Mouse (Mus musculus): ENCODE results near the gene Slc30a3.
"Not testable (repeated sequence)": the region's sequence is repeated elsewhere in the genome, so short reads cannot be mapped to it uniquely, and the experiment has no call there.

The Slc30a3 gene

GRCm38 (mm10) chr5:31093151-31094041, 14.6 kb downstream of the Slc30a3 start:
- no peak for DNase-seq

DNA sequence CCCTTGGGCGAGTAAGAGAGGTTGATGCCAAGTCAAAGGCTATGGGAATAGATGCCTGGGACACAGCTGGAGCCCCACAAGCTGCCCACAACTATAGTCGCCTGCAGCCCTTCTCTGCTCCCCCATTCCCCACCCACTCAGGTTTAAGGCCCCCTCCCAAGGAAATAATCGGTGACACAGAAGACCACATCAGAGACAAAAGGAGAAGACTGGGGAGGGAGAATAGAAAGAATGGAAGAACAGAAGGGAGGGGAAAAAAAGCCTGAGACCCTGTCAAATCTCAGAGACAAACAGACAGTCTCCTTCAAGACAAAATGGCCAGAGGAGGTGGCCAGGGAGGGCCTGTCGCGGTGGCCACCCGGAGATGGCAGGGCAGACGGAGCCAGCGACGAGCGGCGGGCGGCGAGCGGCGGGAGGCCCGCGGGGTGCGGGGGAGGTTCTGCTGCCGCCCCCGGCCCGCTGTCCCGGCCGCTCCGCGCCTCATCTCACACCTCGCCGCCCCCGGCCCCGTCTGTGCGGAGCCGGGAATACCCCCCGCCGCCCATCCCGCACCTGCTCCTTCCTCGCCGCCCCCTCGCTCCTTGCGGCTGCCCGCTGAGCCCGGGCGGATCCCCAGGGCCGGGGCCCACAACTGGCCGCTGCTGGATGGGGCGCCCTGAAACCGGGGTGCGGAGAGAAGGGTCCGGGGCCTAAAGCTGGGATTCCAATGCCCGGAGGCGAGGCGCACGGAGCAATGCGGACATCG, 15.6 kb downstream of the Slc30a3 start:
- DNase-seq, result no peak

DNA sequence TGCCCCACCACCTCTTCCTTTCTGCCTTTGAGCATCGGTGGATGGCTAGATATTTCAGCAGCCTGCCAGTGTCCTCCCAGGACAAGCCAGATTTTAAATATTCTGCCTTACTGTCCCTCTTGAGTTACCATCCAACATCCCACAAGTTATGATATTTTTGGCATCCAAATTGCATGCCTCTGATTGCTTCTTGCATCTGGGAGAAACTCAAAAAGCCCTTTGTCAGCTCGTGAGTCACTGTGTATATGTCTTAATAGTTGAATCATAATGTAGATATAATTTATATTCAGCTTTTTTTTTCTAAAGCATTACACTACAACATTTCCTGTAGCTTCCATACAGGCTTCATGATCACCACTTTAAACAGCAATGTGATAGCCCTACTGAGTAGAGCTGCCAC, 20.9 kb downstream of the Slc30a3 start:
- no peak for DNase-seq

DNA sequence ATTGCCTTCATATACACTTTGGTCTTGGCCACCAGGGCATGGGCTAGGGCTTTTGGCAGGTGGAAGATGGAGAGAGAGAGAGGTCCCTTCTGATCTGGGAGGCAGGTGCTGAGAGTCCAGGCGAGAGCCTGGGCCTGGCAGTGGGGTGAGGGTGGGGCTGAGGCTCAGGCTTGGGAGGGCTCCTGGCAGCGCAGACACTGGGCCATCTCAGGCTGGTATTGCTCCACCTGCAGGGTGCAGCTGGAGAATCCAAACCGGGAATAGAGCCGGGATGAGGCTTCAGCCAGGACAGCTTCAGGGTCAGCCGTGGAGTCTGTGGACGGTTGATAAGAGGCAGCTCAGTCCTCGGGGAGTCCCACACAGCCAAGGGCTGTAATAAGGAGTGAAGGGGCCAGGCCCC, 21.4 kb downstream of the Slc30a3 start:
- DNase-seq, result no peak

DNA sequence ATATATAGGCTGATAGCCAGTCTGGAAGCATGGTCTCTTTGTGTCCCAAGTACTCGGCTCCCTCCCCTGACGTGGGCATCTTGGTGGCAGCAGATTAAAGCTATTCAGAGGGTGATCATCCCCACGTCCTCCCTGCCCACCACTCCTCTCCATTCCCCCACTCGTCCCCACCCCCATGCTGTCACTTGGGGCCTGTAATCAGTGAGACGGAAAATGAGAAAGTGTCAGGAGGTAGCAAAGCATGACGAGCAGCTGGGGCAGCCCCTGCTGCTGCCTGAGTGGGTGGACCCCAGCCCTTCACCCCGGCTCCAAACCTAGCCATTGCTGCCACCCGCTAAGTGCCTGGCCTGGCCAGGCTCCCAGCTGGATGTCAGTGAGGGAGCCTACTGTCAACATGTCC, 24.1 kb downstream of the Slc30a3 start:
- DNase-seq, result no peak

DNA sequence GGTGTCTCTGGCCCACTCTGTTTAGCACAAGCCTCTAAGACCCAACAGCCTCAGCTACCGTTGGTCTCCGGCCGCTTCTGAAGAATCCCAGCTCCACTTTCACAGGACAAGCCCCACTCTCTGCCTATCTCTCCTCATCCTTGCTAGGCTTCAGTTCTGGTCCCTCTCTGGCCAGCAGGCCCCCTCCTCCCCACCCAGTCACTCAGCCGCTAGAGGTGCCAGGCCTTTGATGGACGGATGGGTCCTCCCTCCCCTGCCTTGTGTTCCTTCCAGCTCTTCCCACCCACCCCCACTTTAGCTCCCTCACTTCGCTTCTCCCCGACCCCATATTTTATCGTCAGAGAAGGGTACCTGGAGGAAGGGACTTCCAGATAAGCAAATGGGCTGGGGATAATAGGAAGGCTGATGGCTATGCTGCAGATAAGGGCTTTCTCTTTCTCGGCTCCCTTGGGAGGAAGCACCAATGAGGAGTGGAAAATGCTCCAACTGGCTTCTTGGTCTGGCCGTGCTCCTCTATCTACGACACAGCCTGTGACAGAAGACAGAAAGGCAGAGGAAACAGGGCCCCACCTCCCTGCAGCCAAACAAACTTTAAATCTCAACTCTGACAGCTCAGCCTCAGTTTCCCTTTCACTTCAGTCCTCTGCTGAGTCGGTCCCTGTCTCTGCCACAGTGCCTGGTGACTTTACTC, 25.0 kb downstream of the Slc30a3 start:
- no peak for DNase-seq

GRCm38 (mm10) chr5:31082355-31082754, 25.7 kb downstream of the Slc30a3 start:
- DNase-seq, result no peak

GRCm38 (mm10) chr5:31081386-31081785, 26.7 kb downstream of the Slc30a3 start:
- DNase-seq, result no peak

GRCm38 (mm10) chr5:31080795-31081164, 27.3 kb downstream of the Slc30a3 start:
- DNase-seq, result no peak

DNA sequence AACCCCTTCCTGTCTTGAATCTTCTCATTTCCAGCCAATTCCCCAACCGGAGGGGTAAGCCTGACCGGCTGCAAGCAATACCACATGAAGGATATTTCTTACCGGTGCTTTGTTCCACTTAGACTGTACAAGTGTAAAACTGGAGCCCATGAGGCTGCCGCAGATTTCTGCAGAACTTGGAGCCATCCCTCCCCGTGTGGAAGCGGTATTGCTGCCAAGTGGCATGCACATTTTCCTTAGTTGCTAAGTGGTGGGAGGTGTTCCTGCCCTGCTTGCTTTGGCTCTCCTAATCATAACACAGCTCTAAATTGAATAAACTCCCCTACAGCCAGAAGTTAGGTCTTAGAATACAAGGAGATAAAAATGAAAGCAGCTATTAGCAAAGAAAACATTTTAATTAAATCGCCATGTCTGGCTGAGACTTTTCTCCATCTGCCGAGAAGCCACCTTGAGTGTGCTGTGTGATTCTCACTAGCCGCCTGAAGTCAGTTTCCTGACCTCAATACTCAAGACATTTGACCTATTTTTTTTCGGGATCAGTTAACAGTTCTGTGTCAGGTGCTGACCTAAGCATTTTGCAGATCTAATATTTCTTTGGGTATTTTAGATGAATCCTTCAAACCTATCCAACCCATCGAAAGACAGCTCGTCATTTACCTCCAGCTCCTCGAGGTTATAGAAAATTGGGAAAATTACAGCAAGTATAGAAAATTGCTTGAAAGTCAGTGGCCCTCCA, 27.8 kb downstream of the Slc30a3 start:
- DNase-seq, result no peak

DNA sequence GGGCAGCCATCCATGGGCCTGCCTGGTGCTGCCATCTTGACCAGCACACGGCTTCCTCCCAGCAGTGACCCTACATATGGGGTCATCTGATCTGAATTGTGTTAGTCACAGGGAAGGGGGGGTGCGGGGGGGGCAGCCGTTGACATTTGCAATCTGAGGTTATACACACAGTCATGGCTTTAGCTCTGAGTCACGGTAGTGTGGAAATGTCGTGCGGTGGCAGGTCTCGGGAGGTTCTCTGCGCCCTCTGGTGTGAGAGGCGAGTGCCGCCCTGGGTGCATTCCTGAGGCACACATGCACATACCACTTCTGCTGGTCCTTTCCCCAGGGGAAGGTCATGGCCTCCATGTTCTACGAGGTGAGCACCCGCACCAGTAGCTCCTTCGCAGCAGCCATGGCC, 31.7 kb downstream of the Slc30a3 start:
- no peak for DNase-seq

GRCm38 (mm10) chr5:31073176-31073575, 34.9 kb downstream of the Slc30a3 start:
- no peak for DNase-seq

- DNase-seq, result no peak
These were observed 36.2 kb downstream of the Slc30a3 start for GRCm38 (mm10) chr5:31071821-31072220.

DNA sequence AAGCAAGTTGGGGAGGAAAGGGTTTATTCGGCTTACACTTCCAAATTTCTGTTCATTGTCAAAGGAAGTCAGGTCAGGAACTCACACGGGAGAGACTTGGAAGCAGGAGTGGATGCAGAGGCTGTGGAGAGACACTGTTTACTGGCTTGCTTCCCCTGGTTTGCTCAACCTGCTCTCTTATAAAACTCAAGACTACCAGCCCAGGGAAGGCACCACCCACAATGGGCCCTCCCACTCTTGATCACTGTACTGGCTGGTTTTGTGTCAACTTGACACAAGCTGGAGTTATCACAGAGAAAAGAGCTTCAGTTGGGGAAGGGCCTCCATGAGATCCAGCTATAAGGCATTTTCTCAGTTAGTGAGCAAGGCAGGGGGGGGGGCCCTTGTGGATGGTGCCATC, 37.0 kb downstream of the Slc30a3 start:
- DNase-seq, result no peak

DNA sequence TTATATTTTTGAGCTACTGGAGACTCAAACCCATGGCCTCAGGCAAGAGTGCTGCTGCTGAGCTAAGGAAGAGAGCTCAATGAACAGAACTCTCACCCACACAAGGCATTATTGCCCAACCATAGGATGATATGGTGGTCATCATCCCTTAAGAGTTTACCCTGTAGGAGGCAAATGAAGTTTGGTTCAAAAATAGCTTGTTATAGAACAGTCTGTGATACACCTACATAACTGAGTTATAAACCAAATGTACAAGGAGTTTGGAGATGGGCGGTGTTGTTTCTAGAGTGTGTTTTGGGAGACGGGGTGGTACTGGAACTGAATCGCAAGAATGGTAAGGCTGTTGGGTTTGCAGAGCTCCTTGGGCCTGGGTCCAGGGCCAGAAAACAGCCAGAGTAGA, 38.2 kb downstream of the Slc30a3 start:
- no peak for DNase-seq

DNA sequence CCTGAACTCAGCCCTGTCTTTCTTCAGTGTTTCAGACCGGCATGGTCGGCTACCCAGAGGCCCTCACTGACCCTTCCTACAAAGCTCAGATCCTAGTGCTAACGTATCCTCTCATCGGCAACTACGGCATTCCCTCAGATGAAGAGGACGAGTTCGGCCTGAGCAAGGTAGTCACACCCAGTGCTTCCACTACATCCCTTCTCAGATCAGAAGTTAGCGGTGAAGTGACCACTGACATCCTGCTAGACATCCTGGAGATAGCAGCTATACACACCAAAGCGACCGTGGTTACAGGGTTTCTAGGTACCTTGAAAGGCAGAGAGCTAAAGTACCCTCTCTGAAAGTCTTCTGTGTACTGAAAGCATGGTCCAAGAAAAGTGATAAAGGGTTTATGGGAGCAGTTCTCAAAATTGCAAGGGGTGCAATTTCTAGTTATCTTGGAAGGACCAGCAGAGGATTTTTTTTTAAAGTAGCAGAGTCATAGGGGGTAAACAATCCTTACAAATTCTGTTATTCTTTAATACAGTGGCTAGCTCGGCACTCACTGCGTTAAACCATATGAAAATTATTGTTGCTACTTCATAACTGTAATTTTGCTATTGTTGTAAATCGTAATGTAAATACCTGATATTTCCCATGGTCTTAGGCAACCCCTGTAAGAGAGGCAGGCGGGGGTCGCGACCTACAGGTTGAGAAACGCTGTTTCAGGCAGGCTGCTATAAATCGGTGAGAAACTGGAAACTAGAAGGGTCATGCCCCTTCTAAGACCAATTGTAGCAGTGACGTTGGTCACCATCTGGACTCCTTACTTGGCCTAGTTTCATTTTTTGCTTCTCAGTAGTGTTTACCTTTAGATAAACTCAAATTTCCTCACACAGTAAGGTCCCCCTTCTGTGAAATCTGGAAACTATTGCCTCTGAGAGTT, 52.6 kb downstream of the Slc30a3 start:
- DNase-seq, result no peak

DNA sequence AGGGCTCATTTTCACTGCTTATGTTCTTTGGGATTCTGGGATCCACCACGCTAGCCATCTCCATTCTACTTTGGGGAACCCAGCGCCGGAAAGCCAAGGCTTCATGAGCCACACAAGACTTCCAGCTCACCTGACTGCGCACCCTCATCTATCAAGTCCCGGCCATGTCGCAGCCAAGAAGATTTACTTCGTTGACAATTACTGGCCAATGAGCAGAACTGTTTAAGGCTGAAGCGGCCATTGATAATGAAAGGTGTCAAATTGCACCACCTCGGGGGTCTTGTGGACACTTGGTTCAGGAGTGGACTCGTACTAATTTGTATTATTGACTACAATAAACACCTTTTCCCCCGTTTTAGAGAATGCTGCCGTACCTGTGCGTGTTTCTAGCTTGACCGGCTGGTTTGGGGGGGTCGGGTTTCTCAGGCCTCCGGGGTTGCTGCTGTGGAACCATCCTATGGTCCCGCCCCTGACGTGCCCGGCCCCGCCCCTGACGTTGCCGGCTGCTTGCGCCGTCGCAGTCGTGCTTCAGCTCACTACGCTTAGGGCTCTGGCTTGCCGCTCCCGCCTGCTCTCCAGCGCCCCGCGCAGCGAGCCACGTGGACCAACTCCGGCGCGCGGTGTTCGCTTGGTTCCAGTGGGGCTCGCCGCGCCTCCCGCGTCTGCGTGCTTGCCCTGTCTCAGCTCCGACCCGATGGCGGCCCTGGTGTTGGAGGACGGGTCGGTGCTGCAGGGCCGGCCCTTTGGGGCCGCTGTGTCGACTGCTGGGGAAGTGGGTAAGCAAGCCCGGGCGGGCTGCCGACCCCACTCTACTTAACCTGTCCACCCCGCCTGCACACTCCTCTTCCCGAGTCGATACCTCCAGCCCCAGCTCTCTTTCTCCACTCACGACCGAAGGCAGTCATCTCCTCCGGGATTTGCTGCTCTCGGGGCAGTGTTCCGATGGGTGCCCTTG, 53.5 kb downstream of the Slc30a3 start, which contains the start of gene Cad:
Cad (plus strand) TSS at position 520 of the 955 bp plus-strand sequence.
- DNase-seq, result peak; percentile 93

DNA sequence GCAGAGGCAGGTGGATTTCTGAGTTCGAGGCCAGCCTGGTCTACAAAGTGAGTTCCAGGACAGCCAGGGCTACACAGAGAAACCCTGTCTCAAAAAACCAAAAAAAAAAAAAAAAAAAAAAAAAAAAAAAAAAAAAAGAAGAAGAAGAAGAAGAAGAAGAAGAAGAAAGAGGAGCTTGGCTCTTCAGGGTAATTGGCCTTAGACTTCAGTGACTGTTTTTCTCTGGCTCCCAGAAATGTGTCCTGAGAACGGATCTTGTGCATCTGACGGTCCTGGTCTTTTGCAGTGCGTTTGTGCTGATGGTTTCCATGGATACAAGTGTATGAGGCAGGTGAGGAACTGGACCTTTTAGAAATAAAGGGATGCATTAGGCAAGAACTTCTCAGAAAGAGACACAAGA, 54.3 kb downstream of the Slc30a3 start:
- DNase-seq, result not testable (repeated sequence)

DNA sequence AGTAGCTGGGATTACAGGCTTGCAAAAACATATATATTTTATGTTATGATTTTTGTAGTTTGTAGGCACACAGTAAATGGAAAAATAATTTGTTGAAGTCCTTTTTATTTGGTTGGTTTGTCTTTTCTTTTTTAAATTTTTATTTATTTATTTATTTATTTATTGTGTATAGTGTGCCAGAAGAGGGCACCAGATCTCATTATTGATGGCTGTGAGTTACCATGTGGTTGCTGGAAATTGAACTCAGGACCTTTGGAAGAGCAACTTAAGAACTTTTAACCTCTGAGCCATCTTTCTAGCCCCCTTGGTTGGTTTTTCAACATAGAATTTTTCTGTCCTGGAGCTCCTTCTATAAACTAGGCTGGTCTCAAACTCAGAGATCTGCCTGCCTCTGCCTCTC, 57.6 kb downstream of the Slc30a3 start:
- DNase-seq, result no peak

All from cerebellum, adult 9-10 months (tissue).